Mouse (Mus musculus): ENCODE data around the gene Vwa3b.

Vwa3b gene

DNA sequence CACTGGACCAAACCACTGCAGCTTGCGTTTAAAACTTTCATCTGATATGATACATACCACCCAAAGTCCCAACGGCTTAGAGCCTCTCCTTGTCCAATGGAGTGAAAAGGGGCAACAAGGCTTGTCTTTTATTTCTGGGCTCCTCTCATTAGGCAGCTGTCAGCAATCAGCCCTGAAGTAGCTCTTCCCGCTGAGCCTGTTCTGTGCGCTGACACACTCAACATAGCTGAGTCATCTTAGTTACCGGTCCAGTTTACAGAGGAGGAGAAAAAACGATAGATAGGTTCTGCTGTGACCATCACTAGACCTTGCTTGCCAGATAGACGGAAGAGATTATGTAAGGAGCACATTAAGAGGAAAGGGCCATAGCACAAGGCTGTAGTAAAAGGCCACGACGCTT, 50.9 kb downstream of the Vwa3b start:
- no peak for TF ChIP-seq GATA4 (IDR thresholded peaks at IDR 0.05; ENCODE audit: insufficient replicate concordance, low read length)

DNA sequence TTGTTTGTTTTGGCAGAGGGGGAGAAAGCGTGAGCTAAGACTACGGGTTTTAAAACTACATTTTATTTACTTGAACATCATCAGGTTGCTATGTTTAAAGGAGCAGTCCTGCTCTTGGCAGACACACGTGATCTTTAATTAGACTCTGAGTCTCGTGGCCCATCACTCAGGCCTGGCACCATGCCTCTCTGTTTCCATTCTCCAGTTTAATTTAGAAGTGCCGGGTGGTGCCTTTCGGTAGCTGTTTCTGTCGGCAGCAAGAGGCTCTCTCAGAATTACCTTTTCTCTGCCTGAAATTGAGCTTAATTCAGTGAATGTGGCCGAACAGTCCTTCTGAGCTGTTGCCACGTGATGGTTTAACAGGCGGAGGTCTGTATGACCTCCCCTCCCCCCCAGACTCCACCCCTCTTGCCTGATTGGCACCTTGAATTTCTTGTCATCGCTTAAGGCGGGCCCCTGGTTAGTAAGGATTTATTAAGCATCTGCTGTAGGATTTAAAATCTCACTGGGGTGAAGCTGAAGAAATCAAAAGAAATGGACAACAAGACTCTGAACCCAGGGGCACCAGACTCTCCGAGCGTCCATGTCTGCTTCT, 51.7 kb downstream of the Vwa3b start:
- no peak for TF ChIP-seq GATA4 (IDR thresholded peaks at IDR 0.05; ENCODE audit: insufficient replicate concordance, low read length)

DNA sequence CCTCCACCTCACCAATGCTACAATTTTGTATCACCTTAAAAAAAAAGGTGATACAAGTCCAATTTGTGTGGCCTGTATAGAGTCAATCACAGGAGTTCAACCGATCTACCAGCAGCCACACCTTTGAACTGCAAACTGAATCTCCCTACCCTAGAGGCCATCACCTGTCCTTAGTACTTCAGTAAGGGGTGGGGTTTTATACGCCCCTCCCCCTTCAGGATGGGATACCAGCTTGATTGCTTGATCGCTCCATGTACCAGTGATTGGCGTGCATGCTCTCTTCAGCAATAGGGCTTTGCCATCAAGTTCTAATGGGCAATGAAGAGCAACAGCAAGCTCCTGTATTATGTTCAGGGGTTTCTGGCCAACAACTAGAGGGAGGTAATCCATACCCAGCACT, 54.0 kb downstream of the Vwa3b start:
- TF ChIP-seq GATA4 (IDR thresholded peaks at IDR 0.05; ENCODE audit: insufficient replicate concordance, low read length) = no peak

DNA sequence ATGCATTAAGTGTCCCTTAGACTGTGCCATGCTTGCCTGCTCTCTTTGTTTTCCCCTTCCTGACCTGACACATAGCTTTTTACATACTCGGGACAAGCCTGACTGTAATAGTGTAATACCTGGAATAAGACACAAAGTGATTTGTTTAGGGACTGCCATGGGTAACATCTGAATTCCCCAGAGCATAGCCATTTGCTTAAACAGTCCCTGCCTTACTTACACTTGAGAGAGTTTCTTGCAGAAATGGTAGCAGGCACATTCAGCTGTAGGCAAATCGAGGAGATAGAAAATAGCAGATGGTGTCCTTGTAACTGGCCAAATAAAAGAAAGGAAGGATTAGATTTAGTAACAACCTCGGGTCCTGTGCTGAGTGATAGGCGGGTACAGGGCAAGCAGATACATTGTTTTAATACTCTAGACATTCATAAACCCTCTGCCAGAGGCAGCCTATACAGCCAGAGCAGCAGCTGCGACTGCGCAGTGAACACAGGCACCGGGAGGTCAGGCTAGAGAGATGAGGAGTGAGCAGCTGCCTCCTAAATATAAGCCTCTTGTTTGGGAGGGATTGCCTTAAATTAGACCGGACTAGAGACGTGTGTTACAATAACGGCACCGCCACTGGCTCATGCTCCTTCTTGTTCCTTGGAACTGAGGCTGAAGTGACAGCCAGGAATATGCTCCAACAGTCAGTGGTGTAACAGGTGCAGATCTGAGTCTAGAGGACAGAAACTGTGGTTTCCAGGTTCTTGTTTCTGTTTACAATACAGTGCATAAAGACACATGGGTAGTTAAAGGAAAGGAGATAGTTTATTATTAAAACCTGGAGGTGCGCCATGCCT, 55.2 kb downstream of the Vwa3b start:
- TF ChIP-seq GATA4 (IDR thresholded peaks at IDR 0.05; ENCODE audit: insufficient replicate concordance, low read length) = no peak

DNA sequence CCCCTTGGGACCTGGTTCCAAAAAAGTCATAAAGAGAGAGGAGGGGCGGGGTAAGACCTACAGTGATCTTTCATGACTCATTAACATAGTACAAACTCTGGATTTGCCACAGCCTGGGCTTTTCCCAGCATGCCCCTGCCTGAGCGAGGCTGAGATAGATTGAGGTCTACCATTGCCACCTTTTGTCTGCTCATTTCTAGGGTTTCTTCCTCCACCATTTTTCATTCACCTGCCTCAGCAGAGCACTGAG, 55.7 kb downstream of the Vwa3b start:
- no peak for TF ChIP-seq GATA4 (IDR thresholded peaks at IDR 0.05; ENCODE audit: insufficient replicate concordance, low read length)

DNA sequence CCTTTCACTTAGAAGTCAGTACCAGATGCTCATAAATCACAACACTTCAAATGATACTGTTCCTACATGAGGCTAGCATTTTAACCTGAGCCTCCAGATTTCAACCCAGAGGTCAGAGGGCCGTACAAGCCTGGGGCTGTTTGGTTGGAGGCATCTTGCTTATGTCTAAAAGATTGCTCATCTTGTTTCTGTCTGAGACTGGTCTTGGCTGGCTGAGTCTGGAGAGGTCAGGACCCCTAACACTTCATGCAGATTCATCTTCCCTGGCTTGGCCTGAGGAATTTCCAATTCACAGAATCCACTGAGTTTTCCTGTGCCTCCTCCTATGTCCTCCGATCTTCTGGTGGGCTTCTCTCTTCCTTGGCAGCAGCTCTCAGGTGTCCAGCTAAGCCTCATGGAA, 57.7 kb downstream of the Vwa3b start:
- TF ChIP-seq GATA4 (IDR thresholded peaks at IDR 0.05; ENCODE audit: insufficient replicate concordance, low read length) = no peak

DNA sequence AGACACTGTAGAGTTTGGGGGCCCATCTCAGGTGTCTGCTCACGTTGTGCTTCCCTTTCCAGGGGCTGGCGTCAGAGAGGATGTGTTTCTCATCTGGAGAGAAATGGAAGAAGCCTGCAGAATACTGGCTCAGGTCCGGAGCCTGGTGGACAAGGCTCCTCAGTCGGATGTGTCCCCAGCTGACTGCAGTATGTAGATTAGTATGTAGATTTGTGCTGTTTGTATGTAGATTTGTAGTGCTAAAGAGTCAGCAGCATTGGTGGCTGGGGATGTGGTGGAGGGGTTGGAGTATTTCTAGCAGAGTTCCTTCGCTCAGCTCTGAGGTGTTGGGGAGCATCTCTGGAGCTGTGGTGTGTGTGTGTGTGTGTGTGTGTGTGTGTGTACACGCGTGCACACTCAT, 58.8 kb downstream of the Vwa3b start:
- TF ChIP-seq GATA4 (IDR thresholded peaks at IDR 0.05; ENCODE audit: insufficient replicate concordance, low read length) = no peak

DNA sequence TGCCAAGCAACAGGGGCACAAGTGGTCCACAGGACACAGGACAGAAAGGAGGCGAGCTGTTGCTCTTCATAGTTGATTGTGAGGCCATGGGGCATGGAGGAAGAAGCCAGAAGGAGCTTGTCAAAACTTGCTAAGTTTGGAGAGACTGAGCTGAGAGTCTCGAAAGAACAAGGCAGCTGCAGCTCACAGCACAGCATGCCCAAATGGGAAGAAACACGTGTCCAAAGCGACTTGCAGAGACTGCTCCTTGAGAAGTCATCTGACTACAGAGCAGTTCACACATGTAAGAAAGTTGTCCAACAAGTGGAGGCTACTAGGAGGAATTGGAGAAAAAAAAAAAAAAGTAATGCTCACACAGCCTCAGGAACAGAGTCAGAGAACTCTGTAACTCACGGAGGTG, 62.8 kb downstream of the Vwa3b start:
- no peak for TF ChIP-seq GATA4 (IDR thresholded peaks at IDR 0.05; ENCODE audit: insufficient replicate concordance, low read length)

DNA sequence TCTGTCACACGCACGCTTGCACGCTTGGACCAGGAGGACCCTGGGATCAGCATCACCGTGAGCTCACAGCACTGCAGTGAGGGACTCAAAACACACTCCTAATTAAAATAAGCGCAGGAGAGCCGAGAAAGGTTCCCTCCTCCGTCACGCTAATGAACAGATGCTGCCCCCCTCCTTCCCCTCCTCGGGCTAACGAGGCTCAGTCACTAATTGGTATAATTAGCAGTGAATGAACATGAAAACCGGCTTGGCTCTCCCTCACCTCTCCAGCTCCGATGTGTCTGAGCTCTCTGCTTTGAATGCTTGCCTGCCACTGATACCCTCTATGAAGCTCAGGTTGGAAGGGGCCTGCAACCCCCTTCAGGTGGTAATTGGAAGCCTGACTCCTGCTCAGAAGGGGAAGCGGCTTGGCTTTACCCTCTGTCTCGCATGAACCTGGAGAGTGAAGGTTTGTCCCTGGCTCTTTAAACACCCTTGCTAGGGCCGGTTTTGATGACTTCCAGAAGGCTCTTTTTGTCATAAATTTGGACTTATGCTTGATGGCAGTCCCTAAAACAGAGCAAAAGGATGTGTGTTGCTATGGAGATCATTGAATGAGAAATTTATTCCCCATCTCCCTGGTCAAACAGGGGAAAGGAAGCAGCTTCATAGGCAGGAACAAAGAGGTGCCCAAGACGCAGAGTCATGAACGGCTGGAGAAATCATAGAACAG, 71.1 kb downstream of the Vwa3b start:
- no peak for TF ChIP-seq GATA4 (IDR thresholded peaks at IDR 0.05; ENCODE audit: insufficient replicate concordance, low read length)

DNA sequence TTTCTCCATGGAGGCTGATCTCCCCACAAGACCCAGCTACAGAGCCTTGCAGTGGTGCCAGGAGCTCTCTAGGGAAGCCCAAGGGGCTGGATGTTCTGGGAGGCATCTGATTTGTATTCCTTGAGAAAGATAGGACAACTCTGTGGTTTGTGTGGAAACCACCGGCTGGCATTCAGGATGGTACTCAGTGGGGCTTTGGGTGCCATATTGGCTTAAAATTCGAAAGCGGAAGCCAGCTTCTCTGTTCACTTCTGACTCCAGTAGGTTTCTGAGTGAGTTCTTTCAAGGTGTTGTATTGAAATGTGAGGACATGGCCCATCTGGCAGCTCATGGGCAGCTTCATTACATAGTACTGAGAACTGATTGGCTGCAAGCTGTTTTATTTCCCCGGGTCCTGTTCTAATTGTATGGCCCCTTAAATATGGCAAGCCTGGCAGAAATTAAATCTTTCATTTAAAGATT, 71.7 kb downstream of the Vwa3b start:
- no peak for TF ChIP-seq GATA4 (IDR thresholded peaks at IDR 0.05; ENCODE audit: insufficient replicate concordance, low read length)

DNA sequence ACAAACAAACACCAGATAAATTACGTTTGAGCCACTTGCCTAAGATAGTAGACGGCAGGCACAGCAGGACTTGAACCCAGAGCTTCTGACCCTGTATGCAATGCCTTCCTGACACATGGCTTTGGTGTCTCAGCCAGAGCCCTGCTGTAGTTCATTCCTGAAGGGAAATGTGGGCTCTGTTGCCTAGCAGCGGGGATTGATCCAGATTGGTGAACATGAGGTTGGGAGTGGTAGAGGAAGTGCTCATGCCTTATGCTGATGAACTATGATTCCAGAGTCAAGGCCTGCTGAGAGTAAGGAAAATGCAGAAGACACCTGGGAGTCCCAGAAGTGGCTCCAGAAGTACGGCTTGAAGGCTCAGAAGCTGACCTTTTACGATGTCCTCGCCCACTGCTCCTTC, 74.0 kb downstream of the Vwa3b start:
- TF ChIP-seq GATA4 (IDR thresholded peaks at IDR 0.05; ENCODE audit: insufficient replicate concordance, low read length) = no peak

DNA sequence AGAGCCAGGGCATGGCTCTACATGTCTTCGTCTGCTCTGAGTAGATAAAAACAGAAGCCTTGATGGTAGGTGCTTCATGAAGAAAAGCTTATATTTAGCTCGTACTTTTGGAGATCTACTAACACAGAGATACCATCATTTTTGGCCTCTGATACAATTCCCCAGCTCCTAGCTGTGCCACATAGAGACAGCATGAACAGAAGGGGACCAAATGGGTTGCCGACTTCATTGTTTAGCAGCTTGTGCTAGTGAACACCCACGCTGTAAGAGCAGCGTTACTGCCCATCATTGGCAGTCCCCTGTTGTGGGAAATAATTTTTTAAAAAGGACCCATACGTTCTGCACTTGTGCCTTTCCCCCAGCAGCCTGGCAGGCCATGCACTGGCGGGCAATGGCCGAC, 74.6 kb downstream of the Vwa3b start:
- no peak for TF ChIP-seq GATA4 (IDR thresholded peaks at IDR 0.05; ENCODE audit: insufficient replicate concordance, low read length)

DNA sequence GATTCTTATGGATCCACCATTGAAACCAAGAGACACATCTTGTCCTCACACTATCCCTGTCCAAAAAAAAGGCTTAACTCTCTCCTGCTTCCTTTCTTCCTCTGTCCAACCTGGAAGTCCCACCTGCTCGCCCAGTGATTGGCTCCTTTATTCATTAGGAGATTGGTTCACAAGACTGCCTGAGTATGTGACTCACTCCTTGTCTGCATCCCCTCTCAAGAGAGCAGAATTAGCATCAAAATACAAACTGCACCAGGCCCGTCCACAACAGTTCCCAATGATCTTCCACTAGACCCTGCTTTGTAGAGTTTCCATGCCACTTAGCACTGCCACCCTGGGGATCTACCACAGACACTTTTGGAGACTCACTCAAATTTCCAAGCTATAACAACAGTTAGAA, 75.3 kb downstream of the Vwa3b start:
- no peak for TF ChIP-seq GATA4 (IDR thresholded peaks at IDR 0.05; ENCODE audit: insufficient replicate concordance, low read length)

DNA sequence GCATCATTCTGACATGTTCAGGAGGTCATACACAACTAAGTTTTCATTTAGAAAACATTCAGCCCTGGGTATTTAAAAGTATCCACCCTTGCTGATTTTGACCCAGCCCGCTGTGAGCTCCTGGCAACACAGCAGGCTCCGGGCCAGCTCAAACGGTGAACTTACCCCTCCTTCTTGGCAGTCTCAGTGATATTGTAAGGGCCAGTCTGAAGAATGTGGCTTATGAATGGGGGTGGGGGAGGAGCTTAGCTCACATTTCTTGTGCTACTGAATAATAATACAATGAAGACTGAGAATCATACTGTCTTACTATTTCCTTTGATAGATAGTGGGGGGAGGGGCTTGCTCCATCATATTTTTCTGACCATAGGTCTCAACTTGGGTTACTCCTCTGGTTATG, 78.8 kb downstream of the Vwa3b start:
- no peak for TF ChIP-seq GATA4 (IDR thresholded peaks at IDR 0.05; ENCODE audit: insufficient replicate concordance, low read length)

DNA sequence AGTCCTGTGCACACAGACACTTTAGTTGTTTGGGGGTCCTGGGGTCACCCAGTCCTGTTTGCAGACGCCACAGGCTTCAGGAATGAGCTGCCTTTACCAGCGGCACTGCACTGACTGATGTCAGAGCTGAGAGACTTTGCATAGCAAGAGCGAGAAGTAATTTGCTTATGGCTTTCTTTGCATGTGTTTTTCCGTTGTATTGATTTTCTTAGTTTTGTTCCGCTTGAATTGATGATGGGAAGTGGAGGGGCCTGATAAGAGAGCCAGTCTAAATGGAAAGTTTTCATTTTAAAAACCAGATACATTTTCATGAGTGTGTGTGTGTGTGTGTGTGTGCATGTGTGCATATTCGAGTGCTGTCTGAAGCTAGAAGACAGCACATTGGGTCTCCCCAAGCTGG, 87.4 kb downstream of the Vwa3b start:
- TF ChIP-seq GATA4 (IDR thresholded peaks at IDR 0.05; ENCODE audit: insufficient replicate concordance, low read length) = no peak

DNA sequence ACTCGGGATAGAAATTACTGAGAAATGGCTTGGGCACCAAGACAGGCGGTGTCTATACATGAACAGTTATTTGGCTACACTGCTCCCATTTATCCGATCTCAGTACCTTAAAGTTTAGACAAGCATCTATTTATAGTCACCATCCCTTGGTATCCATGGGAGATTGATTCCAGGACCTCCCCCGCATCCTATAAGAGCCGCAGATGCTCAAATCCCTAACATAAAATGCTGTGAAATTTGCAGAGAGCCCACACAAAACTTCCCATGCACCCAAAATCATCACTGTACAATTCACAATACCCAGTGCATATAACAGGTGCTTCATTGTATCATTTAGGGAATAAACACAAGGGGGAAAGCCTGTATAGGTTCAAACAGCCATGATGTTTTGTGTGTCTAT, 89.5 kb downstream of the Vwa3b start:
- TF ChIP-seq GATA4 (IDR thresholded peaks at IDR 0.05; ENCODE audit: insufficient replicate concordance, low read length) = no peak
